In the genomic region with DNA sequence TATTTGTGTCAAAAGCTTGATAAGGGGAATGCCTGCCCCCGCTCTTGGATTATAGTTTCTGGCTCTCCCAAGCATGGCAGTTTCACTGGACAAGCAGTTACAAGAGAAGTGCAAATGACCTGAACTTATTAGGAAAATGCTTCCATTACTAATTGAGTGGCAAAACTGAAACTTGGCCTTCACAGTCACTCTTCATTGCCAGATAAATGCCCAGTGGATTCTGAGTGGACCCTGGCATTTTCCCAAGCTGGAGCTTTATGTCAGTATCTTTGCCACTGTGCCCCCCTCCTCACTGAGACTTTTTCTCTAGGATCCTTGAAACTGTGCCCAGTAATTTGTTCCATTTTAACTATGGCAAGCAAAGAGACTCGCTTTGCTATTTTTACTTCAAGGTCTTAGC, we compare ENCODE assay signal across 12 mouse cellular contexts.
DNase-seq lines count a peak whose midpoint lies in the region; ATAC-seq lines count a peak whose summit lies in the region.
"Had no signal": no experiment of that assay in that cellular context is flagged by ENCODE, and none has a peak within 500 bp of the region (broad histone marks: within the 10 kb centered on the region; RNA-seq: fewer than 3 reads in every experiment).

No protein-coding gene starts in this region.

- H3K27ac ChIP-seq in embryonic facial prominence, embryonic 15.5 days (replicated peaks) = 0 out of 2 replicates have a peak overlapping the region, but pooled peaks have one; percentile 4
- no peak overlapping the region for H3K27ac ChIP-seq in embryonic facial prominence, embryonic 10.5 days (replicated peaks)
- H3K27ac ChIP-seq: heart, embryonic 10.5 days; midbrain, embryonic 12.5 days had no signal

- H3K27me3 ChIP-seq in embryonic facial prominence, embryonic 15.5 days = no peaks in the 10 kb centered on the region
- H3K27me3 ChIP-seq in embryonic facial prominence, embryonic 10.5 days (replicated peaks; ENCODE audit: low read depth, poor library complexity, severe bottlenecking) = no peaks in the 10 kb centered on the region
- H3K27me3 ChIP-seq: midbrain, embryonic 12.5 days had no signal

- no peaks in the 10 kb centered on the region for H3K9me3 ChIP-seq in embryonic facial prominence, embryonic 15.5 days (replicated peaks)
- H3K9me3 ChIP-seq in embryonic facial prominence, embryonic 10.5 days = no peaks in the 10 kb centered on the region
- H3K9me3 ChIP-seq: heart, embryonic 10.5 days; midbrain, embryonic 12.5 days had no signal

- no peaks in the 10 kb centered on the region for H3K36me3 ChIP-seq in embryonic facial prominence, embryonic 15.5 days
- no peaks in the 10 kb centered on the region for H3K36me3 ChIP-seq in embryonic facial prominence, embryonic 10.5 days (replicated peaks)
- H3K36me3 ChIP-seq: heart, embryonic 10.5 days; midbrain, embryonic 12.5 days had no signal

- ATAC-seq in embryonic facial prominence, embryonic 15.5 days (ENCODE audit: insufficient number of reproducible peaks, low FRiP score, low TSS enrichment, low read depth) = no peak

- DNase-seq in embryonic facial prominence, embryonic 10.5 days (ENCODE audit: low spot score) = no peak
- DNase-seq in left cerebral cortex, adult 11 months (ENCODE audit: low spot score) = peak; percentile 9
- DNase-seq in left cerebral cortex, postnatal 36 days (ENCODE audit: low spot score in 2 of 2) = no peak
- DNase-seq in adrenal gland, adult 8-10 months = peak; percentile 46
- peak; percentile 34 to 48 for DNase-seq in kidney, postnatal 36 days
- no peak for DNase-seq in embryo, embryonic 9.5 days (ENCODE audit: extremely low spot score)
- no peak for DNase-seq in thymus, adult 18-20 months
- DNase-seq: B cell, adult 2 months; lung, adult 18-20 months had no signal

- 69% methylated on average over 2 of the region's 2 CpGs for WGBS in embryonic facial prominence, embryonic 15.5 days
- 87% methylated on average over 2 of the region's 2 CpGs for WGBS in embryonic facial prominence, embryonic 10.5 days

- H3K4me3 ChIP-seq in embryonic facial prominence, embryonic 15.5 days (replicated peaks) = no peak overlapping the region
- H3K4me3 ChIP-seq in embryonic facial prominence, embryonic 10.5 days = no peak overlapping the region
- H3K4me3 ChIP-seq: heart, embryonic 10.5 days; midbrain, embryonic 12.5 days had no signal

- no peak overlapping the region for H3K4me2 ChIP-seq in embryonic facial prominence, embryonic 15.5 days (replicated peaks)
- H3K4me2 ChIP-seq: midbrain, embryonic 12.5 days had no signal

- no peak overlapping the region for H3K9ac ChIP-seq in embryonic facial prominence, embryonic 15.5 days
- H3K9ac ChIP-seq: midbrain, embryonic 12.5 days had no signal

- no peaks in the 10 kb centered on the region for H3K4me1 ChIP-seq in embryonic facial prominence, embryonic 15.5 days
- H3K4me1 ChIP-seq in embryonic facial prominence, embryonic 10.5 days = no peaks in the 10 kb centered on the region
- H3K4me1 ChIP-seq: heart, embryonic 10.5 days; midbrain, embryonic 12.5 days had no signal

- intact Hi-C loops in left cerebral cortex, postnatal 36 days (cut with DNase I) = no loop called here

Comparison
In these comparisons a context has a peak if more than half of its experiments do, and no peak if none do; other contexts are left out.
1. DNase-seq: peak in left cerebral cortex, adult 11 months (single experiment), adrenal gland, adult 8-10 months (single experiment) and kidney, postnatal 36 days (2 of 2); none in embryonic facial prominence, embryonic 10.5 days (single experiment), left cerebral cortex, postnatal 36 days (0 of 2), embryo, embryonic 9.5 days (single experiment) and thymus, adult 18-20 months (0 of 2).